ENCODE assay signal across 14 mouse cellular contexts in genomic region chr8:117484731-117485130, GRCm38 (mm10).
"Had no signal": no experiment of that assay in that cellular context is flagged by ENCODE, and none has a peak within 500 bp of the region (broad histone marks: within the 10 kb centered on the region; RNA-seq: fewer than 3 reads in every experiment).

No protein-coding gene starts in this region.

- ATAC-seq: lung, postnatal 0 days; midbrain, embryonic 13.5 days; midbrain, embryonic 15.5 days had no signal

- DNase-seq: lung, adult 2 months; lung, postnatal 14 days; lung, postnatal 36 days; retina, postnatal 1 day; right cerebral cortex, adult 18-20 months; right cerebral cortex, postnatal 25 days; right cerebral cortex, postnatal 4 days; spleen, adult 18-20 months; thymus, adult 18-20 months; thymus, postnatal 14 days; thymus, postnatal 36 days had no signal
